Mouse (Mus musculus) adrenal gland, postnatal 25 days (tissue): ENCODE results near the gene Ppia. TPM values are rescaled to one million over a fixed set of nuclear protein-coding genes. Genes with fewer than 3 reads are reported as not detected.
"Not testable (repeated sequence)": the region's sequence is repeated elsewhere in the genome, so short reads cannot be mapped to it uniquely, and the experiment has no call there.

Source experiments
- DNase-seq: peaks from one replicate; pipeline ENCODE4 v3.0.0; 2021; ENCODE audit warnings: mixed read lengths
- total RNA-seq: library from RNA; stranded (reverse); gene quantifications from 2 replicates; pipeline ENCODE4 v1.2.3, GENCODE M21; 2021

Ppia gene
- total RNA-seq, 1 experiment from 2014 or later: 1,993 TPM

DNA sequence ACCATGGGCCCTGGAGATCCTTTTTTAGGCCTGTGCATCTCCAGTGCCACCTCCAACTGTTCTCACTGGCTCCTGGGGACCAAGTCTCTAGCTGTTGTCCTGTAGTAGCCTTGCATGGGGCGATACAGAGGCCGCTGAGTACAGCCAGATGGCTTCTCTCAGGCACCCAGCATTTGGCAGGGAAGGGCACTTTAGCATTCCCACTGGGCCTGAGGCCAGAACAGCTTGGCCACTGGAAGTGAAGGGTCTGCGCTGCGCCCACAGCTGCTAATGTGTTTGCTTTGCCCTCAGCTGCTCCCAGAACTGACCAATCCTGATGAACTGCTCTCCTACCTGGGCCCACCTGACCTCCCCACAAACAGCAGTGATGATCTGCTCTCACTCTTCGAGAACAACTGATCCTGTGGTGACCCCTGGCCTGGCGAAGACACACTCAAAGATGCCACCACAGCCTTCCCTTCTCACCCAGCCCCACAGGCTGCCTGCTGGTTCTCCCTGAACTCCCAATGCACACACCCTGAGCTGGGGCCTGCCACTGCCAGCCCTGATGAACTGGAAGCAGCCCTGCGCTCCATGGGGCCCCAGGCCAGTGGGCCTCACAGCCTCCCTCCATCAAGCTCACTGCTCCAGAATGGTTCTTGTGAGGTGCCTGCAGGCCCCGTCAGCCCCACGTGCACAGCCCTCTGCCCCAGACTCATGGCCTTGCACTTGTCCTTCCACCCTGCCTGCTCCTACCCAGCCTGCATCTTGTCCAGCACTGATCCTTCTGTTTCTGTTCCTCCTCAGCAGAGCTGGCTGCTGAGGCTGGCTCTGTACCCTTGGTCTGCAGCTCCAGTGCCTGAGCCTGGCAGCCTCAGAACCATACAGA lies 10.3 kb upstream of the Ppia start:
- no peak for DNase-seq

DNA sequence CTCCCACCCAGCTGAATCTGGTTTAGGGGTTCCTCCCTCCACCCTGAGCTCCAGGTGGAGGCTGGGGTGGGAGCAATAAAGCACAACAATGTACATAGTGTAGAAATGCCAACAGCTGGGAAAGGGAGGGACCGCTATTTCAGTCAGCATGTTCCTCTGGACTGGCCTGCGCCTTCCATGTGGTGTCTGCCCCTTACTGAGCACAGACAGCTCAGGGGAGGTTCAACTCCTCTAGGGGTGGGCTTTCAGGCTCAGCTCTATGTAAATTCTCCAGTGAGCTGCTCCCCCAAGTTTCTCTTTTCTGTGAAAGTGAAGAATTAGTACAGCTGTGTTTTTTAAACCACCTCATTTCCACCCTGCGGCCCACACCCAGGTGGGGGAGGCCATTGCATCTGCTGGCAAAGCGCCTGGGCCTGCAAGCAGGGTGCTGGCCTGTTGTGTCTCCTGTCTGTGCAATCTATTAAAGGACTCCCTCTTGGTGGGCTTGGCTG lies 9.6 kb upstream of the Ppia start:
- DNase-seq: peak; percentile 54

DNA sequence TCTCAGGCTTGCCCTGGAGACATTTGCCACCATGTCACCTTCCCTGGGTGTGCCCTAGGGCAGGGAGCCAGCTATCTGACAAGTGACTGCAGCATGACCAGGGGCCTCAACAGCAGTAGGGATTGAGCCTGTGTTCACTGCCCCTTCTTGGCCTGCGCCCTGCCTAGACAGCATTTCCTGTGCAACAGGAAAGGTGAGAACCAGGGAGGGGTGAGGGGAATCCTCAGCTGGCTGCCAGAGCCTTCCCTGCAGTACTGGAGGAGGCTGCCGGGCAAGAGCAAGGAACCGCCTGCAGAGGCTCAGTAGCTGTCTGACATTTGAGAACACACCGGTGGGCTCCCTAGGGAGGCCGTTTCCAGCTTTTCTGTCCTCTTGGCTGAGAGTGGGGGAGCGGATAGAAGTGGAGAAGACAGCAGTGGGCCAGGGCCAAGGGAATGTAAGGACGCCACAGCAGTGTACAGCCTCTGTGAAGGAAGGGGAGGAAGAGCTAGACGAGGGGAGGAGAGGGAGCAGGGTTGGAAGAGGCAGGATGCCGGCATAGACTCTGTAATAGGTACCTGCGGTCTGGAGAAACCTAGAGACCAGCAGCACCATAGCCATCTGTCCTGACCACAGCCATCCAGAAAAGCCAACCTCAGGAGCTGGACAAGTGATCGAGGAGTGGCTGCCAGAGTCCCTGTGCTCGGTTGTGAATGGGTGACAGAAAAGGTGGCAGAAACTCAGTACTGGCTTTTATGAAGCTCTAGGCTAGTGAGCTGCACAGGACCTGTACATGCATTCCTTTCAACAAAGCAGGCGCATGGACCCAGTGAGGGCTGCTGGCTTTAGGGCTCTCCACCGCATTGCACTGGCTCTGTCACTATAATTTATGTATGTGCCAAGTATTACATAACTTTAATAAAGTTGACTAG lies 8.7 kb upstream of the Ppia start:
- DNase-seq: peak; percentile 71

DNA sequence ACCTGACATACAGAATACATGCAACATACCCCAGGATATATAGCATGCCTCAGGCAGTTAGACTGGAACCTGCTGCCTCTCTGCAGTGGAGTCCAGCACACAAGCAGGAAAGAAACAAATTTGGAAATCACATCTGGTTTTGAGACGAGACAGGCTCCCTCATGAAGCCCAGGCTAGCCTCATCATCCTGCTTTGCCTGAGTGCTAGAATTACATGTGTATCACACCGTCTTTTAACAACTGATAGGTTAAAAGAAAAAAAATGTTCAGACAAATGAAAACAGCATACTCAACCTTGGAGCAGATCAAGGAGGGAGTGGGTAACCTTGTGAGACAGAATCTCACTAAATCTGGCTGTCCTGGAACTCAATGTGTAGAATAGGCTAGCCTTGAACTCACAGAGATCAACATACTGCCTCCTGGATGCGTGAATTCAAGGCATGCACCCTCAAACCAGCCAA lies 8.1 kb upstream of the Ppia start:
- DNase-seq: no peak

DNA sequence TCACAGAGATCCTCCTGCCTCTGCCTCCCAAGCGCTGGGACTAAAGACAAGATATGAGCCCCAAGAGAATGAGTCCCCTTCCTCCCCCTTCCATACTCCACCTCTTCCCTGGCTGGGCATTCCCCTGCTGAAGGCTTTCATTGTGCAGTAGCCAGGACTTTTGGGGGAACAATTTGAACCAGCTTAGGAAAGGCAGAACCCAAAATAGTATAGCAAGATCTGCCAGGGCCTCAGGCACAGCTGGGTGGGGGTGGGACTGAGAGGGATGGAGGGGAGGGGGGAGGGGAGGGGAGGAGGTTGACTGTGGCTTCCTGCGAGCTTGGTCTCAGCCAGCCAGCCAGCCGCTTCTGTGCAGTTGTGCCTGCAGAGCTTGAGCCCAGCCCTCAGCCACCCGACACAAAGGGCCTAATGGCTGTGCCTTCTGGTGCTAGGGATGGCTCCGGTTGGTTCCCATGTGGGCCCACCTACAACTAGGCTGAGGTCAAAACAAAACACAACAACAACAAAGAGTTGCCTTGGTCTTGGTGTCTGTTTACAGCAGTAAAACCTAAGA lies 5.1 kb upstream of the Ppia start:
- DNase-seq: no peak

DNA sequence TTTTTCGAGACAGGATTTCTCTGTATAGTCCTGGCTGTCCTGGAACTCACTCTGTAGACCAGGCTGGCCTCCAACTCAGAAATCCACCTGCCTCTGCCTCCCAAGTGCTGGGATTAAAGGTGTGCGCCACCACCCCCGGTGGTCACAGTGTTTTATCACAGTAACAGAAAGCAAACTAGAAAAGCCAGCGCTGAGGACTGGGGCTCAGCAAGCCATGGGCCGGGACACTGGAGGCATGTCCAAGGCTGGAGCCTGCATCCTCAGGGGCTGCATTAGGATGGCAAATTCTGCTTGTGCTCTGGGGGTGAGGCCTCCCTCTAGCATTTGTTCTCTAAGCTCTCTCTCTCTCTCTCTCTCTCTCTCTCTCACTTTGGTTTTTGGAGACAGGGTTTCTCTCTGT lies 4.5 kb upstream of the Ppia start:
- DNase-seq: not testable (repeated sequence)

DNA sequence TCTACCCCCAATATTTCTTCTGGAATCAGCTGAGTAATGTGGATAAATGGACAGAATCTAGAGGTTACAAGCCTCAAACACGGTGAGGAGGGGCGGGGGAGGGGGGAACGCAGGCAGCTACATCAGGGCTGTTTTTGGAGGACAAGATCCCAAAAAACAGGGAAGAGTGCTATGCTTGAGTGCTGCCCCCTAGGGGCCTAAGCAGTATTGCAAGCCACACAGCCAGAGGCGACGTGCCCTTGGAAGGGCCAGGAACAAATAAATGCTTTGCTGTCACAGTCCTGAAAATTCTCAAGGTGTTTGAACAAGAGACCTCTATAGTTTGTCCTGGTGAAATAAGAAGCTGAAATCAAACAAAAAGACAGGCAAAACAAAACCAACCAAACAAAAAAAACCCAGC lies 3.6 kb upstream of the Ppia start:
- DNase-seq: peak; percentile 87

DNA sequence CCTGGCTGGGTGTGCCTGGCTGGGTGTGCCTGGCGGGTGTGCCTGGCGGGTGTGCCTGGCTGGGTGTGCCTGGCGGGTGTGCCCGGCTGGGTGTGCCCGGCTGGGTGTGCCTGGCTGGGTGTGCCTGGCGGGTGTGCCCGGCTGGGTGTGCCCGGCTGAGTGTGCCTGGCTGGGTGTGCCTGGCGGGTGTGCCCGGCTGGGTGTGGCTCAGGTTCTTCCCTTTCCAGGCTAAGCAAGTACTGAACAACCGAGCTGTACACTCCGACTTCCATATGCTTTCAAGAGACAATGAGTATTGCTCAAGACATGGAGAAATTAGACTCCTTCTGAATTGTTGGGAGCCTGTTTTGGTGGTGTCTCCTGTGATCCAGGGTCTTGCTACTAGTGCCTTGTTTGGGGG lies 2.0 kb upstream of the Ppia start:
- no peak for DNase-seq

DNA sequence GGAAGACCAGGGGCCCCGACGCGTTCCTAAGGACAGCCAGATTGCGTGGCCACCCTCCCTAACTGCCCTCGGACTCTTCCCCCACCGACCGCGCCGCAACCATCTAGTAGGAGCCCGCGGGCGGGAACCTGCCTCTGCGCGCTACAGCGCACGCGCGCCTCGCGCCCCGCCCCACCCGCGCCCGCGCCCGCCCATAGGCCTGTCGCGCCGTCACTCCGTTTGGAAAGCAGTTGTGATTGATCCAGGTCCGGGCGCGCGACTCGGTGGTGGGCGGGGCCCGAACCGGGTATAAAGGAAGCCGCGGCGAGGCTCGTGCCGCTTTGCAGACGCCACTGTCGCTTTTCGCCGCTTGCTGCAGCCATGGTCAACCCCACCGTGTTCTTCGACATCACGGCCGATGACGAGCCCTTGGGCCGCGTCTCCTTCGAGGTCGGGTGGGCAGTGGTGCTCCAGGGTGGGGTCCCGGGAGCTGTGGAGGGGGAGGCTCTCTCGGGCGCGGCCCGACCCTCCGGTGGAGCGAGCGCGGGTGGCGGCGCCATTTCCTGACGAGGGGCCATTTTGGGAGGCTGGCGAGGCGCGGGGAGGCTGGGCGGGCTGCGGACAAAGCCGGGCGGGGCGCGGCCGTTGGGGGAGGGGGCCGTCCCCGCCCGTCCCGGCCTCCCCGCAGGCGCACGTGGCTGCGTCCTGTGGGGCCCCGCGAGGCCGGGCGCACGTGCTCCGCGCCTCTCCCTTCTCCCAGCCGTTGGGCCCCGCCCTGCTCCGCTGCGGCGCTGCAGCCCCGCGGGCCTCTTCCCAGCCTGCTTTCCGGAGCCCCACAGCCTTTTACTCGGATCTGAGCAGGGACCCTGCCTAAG lies 535 bp downstream of the Ppia start:
- DNase-seq: peak; percentile 98

DNA sequence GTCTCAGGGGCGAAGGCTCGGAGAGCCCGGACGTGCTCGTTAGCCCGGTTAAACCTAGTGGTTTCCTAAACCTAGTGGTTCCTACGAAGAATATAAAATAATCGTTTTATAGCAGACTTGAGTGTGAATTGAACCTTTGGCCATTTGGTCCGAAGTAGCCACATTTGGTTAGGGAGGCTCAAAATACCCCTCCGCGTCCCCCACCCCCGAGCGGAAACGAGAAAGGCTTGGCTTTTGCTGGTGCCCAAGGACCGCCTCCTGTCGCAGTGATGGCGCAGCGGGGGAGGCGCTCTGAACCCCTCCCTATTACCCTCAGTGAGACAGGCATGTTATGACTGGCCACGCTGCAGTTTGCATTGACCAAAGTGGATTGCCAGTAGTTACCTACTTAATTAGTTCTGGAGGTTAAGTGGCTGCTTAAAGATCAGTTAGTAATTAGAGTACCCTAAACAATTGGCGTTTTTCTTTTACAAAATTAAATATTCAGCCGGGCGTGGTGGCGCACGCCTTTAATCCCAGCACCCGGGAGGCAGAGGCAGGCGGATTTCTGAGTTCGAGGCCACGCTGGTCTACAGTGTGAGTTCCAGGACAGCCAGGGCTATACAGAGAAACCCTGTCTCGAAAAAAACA lies 1.3 kb downstream of the Ppia start:
- DNase-seq: peak; percentile 84

DNA sequence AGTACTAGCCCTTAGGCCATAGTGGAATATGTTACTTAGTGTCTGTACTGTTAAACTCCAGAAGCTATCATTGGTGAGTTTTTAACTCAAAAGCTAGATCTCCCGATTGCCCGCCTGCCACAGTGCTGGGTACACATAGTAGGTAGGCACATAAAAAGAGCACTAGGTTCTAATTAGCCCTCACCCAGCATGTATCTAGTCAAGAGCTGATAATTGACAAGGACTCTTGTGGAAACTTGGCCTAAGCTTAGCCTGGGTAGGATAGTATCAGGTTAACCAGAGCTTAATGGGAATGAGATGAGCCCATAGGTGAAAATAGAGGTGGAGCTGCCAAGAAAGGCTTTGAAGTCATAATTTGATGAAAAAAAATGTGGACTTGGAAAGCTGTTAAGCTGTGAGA lies 1.8 kb downstream of the Ppia start:
- no peak for DNase-seq

DNA sequence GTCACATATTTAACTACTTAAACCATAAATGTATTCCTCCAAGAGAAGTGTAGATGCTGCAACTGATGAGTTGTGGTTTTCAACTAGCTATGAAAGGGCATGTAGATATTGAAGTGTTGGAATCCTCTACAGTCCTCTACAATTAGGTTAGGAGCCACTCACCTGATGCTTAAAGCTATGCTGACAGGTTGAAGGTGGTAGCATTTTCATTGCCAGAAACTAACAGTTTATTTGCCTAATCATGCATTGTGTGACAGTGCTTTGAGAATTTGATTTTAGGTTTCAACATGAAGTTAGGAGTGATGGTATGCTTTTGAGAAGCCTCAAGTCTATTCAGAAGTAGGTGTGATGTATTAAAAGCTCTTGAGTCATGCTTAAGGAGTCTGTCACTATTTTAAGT lies 2.2 kb downstream of the Ppia start:
- DNase-seq: no peak

DNA sequence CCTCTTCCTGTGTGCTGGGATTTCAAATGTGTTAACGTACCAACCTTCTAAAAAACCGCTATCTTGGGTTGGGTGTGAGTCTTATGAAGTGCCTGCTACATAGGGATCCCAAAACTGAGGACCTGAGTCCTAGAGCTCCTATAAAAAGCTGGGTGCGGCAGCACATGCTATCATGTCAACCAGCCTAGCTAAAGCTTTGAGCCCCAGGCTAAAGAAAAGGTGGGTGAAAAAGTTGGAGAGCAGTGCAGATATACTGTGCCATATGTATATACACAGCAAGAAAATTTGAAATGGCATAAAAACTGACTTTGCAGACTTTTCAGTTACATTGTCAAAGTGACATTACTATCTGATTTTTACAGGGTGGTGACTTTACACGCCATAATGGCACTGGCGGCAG lies 3.5 kb downstream of the Ppia start:
- no peak for DNase-seq

DNA sequence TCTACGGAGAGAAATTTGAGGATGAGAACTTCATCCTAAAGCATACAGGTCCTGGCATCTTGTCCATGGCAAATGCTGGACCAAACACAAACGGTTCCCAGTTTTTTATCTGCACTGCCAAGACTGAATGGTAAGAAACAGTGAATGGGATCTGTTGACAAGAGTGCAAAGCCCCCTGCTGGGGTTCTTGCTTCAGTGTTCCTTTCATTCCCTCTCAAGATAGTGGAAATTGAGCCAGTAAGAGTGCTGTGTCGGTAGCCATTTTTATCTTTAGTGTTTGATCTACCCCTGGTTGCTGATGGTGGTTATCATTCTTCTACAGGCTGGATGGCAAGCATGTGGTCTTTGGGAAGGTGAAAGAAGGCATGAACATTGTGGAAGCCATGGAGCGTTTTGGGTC lies 3.9 kb downstream of the Ppia start:
- not testable (repeated sequence) for DNase-seq

DNA sequence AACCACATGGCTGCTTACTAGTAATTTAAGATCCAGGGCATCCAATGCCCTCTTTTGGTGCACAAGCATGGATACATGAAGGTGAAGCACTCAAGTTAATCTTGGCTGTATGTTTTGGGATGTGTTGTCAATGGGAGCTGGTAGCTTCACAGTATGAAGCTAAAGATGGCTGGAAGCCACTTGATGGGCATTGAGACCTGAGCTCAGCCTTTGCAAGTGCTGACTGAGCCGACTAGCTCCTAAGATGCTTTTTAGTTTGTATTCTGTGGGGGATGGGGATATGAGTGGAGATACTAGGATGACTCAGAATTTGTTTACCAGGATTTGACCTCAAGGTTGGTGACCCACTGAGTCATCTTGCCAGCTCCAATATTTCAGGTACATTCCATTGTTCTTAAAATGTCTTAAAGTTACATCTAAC lies 5.0 kb downstream of the Ppia start:
- no peak for DNase-seq

DNA sequence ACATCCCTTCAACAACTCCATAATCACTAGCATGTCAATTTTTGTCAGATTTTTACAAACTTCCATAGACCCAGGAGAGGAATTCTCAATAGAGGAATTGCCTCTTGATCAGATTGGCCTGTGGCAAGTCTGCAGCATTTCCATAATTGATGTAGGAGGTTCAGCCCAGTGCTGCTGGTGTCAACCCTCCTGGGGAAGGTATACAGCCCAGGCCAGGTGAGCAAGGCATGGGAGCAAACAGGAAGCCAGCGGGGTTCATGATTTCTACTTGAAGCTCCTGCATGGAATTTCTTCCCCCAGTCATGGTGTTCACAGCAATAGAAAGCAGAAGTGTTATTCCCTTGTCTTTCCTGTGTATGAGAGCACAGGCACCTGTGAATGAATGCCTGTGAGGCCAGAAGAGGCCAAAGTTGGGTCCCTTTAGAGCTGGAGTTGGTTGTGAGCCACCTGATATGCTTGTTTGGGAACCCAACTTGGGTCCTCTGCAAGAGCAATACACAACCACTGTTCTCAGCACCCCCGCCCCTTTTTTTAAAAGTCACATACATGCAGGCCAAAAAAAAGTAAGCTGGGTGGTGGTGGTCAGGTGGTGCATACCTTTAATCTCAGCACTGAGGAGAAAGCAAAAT lies 5.6 kb downstream of the Ppia start:
- no peak for DNase-seq

DNA sequence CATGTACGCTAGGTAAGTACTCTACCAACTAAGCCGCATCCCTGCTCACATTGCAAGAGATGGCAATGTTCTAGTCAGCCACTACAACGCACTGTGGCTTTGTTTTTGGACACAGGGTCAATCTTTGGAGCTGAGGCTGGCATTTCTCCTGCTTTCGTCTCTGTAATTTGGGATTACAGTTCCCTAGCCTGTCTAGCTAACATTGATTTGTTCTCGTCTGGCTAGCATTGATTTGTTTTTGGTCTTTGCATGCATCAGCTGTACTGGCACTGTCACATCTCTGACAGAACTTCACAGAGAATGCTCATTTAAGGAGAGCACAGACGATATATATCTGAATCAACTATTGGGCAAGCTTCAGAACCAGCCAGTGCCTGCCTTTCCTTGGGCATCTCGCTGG lies 14.9 kb downstream of the Ppia start:
- no peak for DNase-seq

DNA sequence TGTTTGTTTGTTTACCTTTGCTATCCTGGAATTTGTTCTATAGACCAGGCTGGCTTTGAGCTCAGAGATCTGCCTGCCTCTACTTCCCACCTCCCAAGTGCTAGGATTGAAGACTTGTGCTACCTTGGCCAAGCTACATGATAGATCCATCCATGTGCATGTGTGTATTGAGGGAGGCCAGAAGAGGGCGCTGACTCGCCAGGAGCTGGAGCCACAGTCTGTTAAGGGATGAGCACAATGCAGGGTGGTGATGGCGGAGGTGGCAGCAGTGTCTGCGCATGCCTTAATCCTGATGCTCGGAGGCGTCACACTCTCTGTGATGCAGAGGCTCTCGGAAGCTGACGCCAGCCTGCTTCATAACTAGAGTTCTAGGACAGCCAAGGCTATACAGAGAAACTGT lies 21.2 kb downstream of the Ppia start:
- DNase-seq: peak; percentile 63

DNA sequence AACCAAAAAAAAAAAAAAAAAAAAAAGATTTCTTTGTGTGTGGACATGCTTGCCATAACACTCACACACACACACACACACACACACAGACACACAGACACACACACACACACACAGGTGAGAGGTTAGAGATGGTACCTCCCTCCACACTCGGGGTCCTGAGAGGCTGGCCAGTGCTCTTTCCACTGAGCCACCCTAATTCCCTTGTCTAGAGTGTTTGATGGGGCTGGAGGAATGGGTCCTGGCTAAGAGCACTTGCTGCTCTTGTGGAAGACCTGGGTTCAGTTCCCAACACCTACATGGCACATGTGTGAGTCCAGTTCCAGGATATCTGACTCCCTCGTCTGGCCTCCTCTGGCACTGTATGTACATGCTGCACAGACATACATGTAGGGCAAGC lies 22.4 kb downstream of the Ppia start:
- no peak for DNase-seq

DNA sequence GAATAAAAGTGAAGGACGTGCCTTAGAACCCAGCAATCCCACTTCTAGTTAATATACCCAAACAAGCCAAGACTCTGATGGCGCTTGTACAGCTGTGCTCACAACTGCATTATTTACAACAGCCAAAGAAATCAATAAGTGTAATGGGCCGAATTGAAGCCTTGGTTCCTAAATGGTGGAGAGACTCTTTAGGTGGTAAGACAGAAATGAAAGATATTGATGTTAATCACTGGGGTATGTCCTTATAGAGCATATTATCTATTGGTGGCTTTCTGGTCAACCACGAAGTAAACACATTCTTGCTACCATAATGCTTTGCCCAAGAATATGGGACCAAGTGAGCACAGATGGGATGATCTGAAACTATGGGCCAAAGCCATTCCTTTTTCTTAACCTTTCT lies 24.9 kb downstream of the Ppia start:
- no peak for DNase-seq

DNA sequence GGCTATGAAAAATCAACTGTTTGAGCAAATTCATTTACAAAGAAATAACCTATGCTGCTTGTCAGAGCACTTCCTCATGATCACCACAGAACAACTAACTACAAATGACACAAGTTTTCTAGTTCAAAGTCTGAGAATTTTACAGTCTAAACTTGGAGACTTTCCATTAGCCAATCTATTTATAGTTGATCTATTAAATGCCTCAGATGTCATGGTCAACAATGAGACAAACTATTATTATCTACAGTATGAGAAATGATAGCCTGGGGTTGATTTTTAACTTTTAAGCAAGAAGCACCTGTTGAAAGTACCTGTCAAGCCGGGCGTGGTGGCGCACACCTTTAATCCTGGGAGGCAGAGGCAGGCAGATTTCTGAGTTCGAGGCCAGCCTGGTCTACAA lies 27.3 kb downstream of the Ppia start:
- no peak for DNase-seq
